Mouse (Mus musculus) heart, embryonic 12.5 days (tissue): ENCODE measurements at regions not wholly inside any gene's neighbourhood (a gene's known extent, or its start where the extent isn't known, plus 50 kb on each side); places are given as distances from the start of the nearest gene placed in this dataset.

ENCODE experiments used
- ATAC-seq: fragments of 200-750 bp; cut with Nextera tagmentation; 2 replicates; pipeline ENCODE4 v1.8.0; 2017; ENCODE audit warnings: moderate TSS enrichment, moderate library complexity; ENCODE audit not compliant: insufficient number of reproducible peaks, low FRiP score
- H3K27ac ChIP-seq: fragments of 300-500 bp; sonication (generic); 2 replicates; pipeline ENCODE4 v1.5.1; 2016; ENCODE audit warnings: mild to moderate bottlenecking, moderate library complexity; ENCODE audit not compliant: poor library complexity, severe bottlenecking
- H3K27me3 ChIP-seq: fragments of 300-500 bp; sonication (generic); replicated peaks from 2 replicates; pipeline ENCODE4 v1.6.1; 2016; ENCODE audit warnings: mild to moderate bottlenecking, moderate library complexity
- H3K36me3 ChIP-seq: fragments of 300-500 bp; sonication (generic); 2 replicates; pipeline ENCODE4 v1.6.1; 2016; ENCODE audit warnings: mild to moderate bottlenecking, moderate library complexity
- H3K4me1 ChIP-seq: fragments of 300-500 bp; sonication (generic); replicated peaks from 2 replicates; pipeline ENCODE4 v1.6.1; 2016; ENCODE audit warnings: mild to moderate bottlenecking
- H3K4me2 ChIP-seq: fragments of 300-500 bp; sonication (generic); 2 replicates; pipeline ENCODE4 v1.6.1; 2016; ENCODE audit warnings: mild to moderate bottlenecking, moderate library complexity
- H3K4me3 ChIP-seq: fragments of 300-500 bp; sonication (generic); 2 replicates; pipeline ENCODE4 v1.5.1; 2016; ENCODE audit warnings: mild to moderate bottlenecking
- H3K9ac ChIP-seq: fragments of 300-500 bp; sonication (generic); 2 replicates; pipeline ENCODE4 v1.6.1; 2016; ENCODE audit warnings: mild to moderate bottlenecking, moderate library complexity
- H3K9me3 ChIP-seq: fragments of 300-500 bp; sonication (generic); replicated peaks from 2 replicates; pipeline ENCODE4 v1.6.1; 2016; ENCODE audit warnings: mild to moderate bottlenecking, moderate library complexity
- WGBS: fragments of 180-500 bp; shearing (Covaris S2); methylation state at CpG from one replicate; pipeline ENCODE4 v1.1.7; 2016; 5-methylcytosine and 5-hydroxymethylcytosine counted together

GRCm38 (mm10) chr4:32122320-32122719 lies 116.3 kb upstream of the Bach2 start:
- ATAC-seq = no peak
- H3K27me3 ChIP-seq = no peaks in the 10 kb centered on the region
- H3K36me3 ChIP-seq = no peaks in the 10 kb centered on the region
- no peaks in the 10 kb centered on the region for H3K9me3 ChIP-seq
- no peak overlapping the region for H3K9ac ChIP-seq
- no peak overlapping the region for H3K4me3 ChIP-seq
- 85% methylated on average over 6 of the region's 6 CpGs for WGBS
- no peaks in the 10 kb centered on the region; the same call in 1 of the 2 replicates for H3K4me1 ChIP-seq
- no peak overlapping the region for H3K27ac ChIP-seq
- H3K4me2 ChIP-seq = no peak overlapping the region

GRCm38 (mm10) chr4:32126828-32127227 lies 111.8 kb upstream of the Bach2 start:
- no peak overlapping the region for H3K27ac ChIP-seq
- no peak for ATAC-seq

GRCm38 (mm10) chr4:32130594-32130993 lies 108.0 kb upstream of the Bach2 start:
- WGBS = 75% methylated on average over 12 of the region's 12 CpGs

More at GRCm38 (mm10) chr4:32126828-32127227, 111.8 kb upstream of the Bach2 start:
- no peaks in the 10 kb centered on the region for H3K36me3 ChIP-seq
- H3K9me3 ChIP-seq = no peaks in the 10 kb centered on the region
- H3K27me3 ChIP-seq = no peaks in the 10 kb centered on the region
- WGBS = 59% methylated on average over 8 of the region's 8 CpGs
- H3K4me2 ChIP-seq = no peak overlapping the region
- no peaks in the 10 kb centered on the region; the same call in 1 of the 2 replicates for H3K4me1 ChIP-seq
- H3K9ac ChIP-seq = no peak overlapping the region
- H3K4me3 ChIP-seq = no peak overlapping the region

GRCm38 (mm10) chr4:32131819-32132218 lies 106.8 kb upstream of the Bach2 start:
- H3K27me3 ChIP-seq = no peaks in the 10 kb centered on the region
- WGBS = 81% methylated on average over 5 of the region's 5 CpGs
- no peak overlapping the region for H3K4me3 ChIP-seq
- H3K36me3 ChIP-seq = no peaks in the 10 kb centered on the region
- no peaks in the 10 kb centered on the region; the same call in 1 of the 2 replicates for H3K4me1 ChIP-seq
- no peak for ATAC-seq
- no peak overlapping the region for H3K27ac ChIP-seq
- no peak overlapping the region for H3K9ac ChIP-seq
- H3K9me3 ChIP-seq = no peaks in the 10 kb centered on the region
- H3K4me2 ChIP-seq = no peak overlapping the region

More at GRCm38 (mm10) chr4:32130594-32130993, 108.0 kb upstream of the Bach2 start:
- no peaks in the 10 kb centered on the region; the same call in 1 of the 2 replicates for H3K4me1 ChIP-seq
- H3K4me2 ChIP-seq = no peak overlapping the region
- no peaks in the 10 kb centered on the region for H3K27me3 ChIP-seq
- no peak overlapping the region for H3K9ac ChIP-seq
- no peak for ATAC-seq
- H3K36me3 ChIP-seq = no peaks in the 10 kb centered on the region
- no peak overlapping the region for H3K27ac ChIP-seq
- no peak overlapping the region for H3K4me3 ChIP-seq
- no peaks in the 10 kb centered on the region for H3K9me3 ChIP-seq

- Histone ChIP-seq H3K4me1 (peaks cover 22% of the 10 kb centered on the region), H3K9me3 (no peaks in the 10 kb centered on the region), H3K36me3 (no peaks in the 10 kb centered on the region), H3K27ac (no peak overlapping the region), H3K9ac (no peak overlapping the region), H3K4me2 (no peak overlapping the region), H3K27me3 (no peaks in the 10 kb centered on the region), H3K4me3 (no peak overlapping the region)
- ATAC-seq = no peak
- WGBS = 87% methylated on average over 9 of the region's 10 CpGs
Measured at GRCm38 (mm10) chr4:32136151-32136550, 102.5 kb upstream of the Bach2 start.

GRCm38 (mm10) chr4:32137243-32137642 lies 101.4 kb upstream of the Bach2 start:
- Histone ChIP-seq H3K9me3 (no peaks in the 10 kb centered on the region), H3K27me3 (no peaks in the 10 kb centered on the region), H3K4me2 (no peak overlapping the region), H3K4me1 (peaks cover 30% of the 10 kb centered on the region), H3K9ac (no peak overlapping the region), H3K36me3 (no peaks in the 10 kb centered on the region), H3K4me3 (no peak overlapping the region), H3K27ac (no peak overlapping the region)
- no peak for ATAC-seq

- Histone ChIP-seq H3K4me2 (no peak overlapping the region), H3K4me3 (no peak overlapping the region), H3K9ac (no peak overlapping the region), H3K27me3 (no peaks in the 10 kb centered on the region), H3K4me1 (peaks cover 34% of the 10 kb centered on the region), H3K36me3 (no peaks in the 10 kb centered on the region), H3K9me3 (no peaks in the 10 kb centered on the region), H3K27ac (no peak overlapping the region)
- WGBS = 68% methylated on average over 10 of the region's 10 CpGs
- ATAC-seq = no peak
Measured at GRCm38 (mm10) chr4:32137966-32138365, 100.6 kb upstream of the Bach2 start.

- H3K27ac ChIP-seq = no peak overlapping the region
- H3K4me2 ChIP-seq = no peak overlapping the region
- 68% methylated on average over 6 of the region's 6 CpGs for WGBS
- H3K27me3 ChIP-seq = no peaks in the 10 kb centered on the region
- H3K36me3 ChIP-seq = no peaks in the 10 kb centered on the region
- ATAC-seq = no peak
- no peak overlapping the region for H3K9ac ChIP-seq
- peaks cover 34% of the 10 kb centered on the region for H3K4me1 ChIP-seq
- no peak overlapping the region for H3K4me3 ChIP-seq
- no peaks in the 10 kb centered on the region for H3K9me3 ChIP-seq
Measured at GRCm38 (mm10) chr4:32139586-32139985, 99.0 kb upstream of the Bach2 start.

- peaks cover 34% of the 10 kb centered on the region for H3K4me1 ChIP-seq
- H3K9ac ChIP-seq = no peak overlapping the region
- 70% methylated on average over 2 of the region's 2 CpGs for WGBS
- H3K27me3 ChIP-seq = no peaks in the 10 kb centered on the region
- H3K9me3 ChIP-seq = no peaks in the 10 kb centered on the region
- H3K4me2 ChIP-seq = no peak overlapping the region
- H3K4me3 ChIP-seq = no peak overlapping the region
- H3K36me3 ChIP-seq = no peaks in the 10 kb centered on the region
- no peak for ATAC-seq
- H3K27ac ChIP-seq = no peak overlapping the region
Measured at GRCm38 (mm10) chr4:32140068-32140467, 98.5 kb upstream of the Bach2 start.

- 46% methylated on average over 4 of the region's 4 CpGs for WGBS
- Histone ChIP-seq H3K9me3 (no peaks in the 10 kb centered on the region), H3K36me3 (no peaks in the 10 kb centered on the region), H3K9ac (no peak overlapping the region), H3K4me1 (peaks cover 35% of the 10 kb centered on the region), H3K27ac (peak overlapping the region; percentile 42; the same call in 1 of the 2 replicates), H3K4me3 (no peak overlapping the region), H3K4me2 (no peak overlapping the region), H3K27me3 (no peaks in the 10 kb centered on the region)
- peak; percentile 70 for ATAC-seq
Measured at GRCm38 (mm10) chr4:32142198-32142597, 96.4 kb upstream of the Bach2 start.

GRCm38 (mm10) chr4:32147146-32147545 lies 91.5 kb upstream of the Bach2 start:
- no peaks in the 10 kb centered on the region for H3K27me3 ChIP-seq
- H3K4me2 ChIP-seq = no peak overlapping the region
- no peak overlapping the region for H3K9ac ChIP-seq
- H3K9me3 ChIP-seq = no peaks in the 10 kb centered on the region
- ATAC-seq = no peak
- H3K36me3 ChIP-seq = no peaks in the 10 kb centered on the region
- no peak overlapping the region for H3K4me3 ChIP-seq
- H3K27ac ChIP-seq = no peak overlapping the region
- peaks cover 12% of the 10 kb centered on the region for H3K4me1 ChIP-seq
- whole genome bisulfite sequencing = 6% methylated on average over 1 of the region's 1 CpGs

GRCm38 (mm10) chr4:32148597-32148996 lies 90.0 kb upstream of the Bach2 start:
- H3K27me3 ChIP-seq = no peaks in the 10 kb centered on the region
- no peak overlapping the region for H3K4me3 ChIP-seq
- no peaks in the 10 kb centered on the region for H3K36me3 ChIP-seq
- no peak overlapping the region for H3K4me2 ChIP-seq
- H3K9me3 ChIP-seq = no peaks in the 10 kb centered on the region
- no peak for ATAC-seq
- 79% methylated on average over 2 of the region's 2 CpGs for WGBS
- peaks cover 6% of the 10 kb centered on the region; the same call in 1 of the 2 replicates for H3K4me1 ChIP-seq
- no peak overlapping the region for H3K27ac ChIP-seq
- H3K9ac ChIP-seq = no peak overlapping the region
